8 mouse cellular contexts compared by ENCODE assay signal in the genomic region with DNA sequence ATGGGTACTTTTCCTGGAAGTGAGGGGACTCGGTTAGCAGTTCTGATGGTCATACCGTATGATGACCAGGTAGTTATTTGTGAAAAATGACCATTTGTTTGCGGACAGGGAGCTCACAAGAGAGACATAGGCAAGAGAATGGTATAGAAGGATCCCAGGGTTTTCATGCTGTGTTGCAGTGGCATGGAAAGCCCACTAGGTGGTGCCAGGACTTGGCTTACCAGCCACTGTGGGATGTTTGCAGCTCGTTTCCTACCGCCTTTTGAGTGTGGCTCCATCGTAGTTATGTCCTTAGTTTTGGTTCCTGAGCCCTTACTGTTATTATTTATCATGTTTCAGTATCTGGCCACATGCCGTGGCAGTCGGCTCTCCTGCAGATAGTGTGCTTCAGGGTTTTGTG. TPM values are rescaled to one million over a fixed set of nuclear protein-coding genes. Genes with fewer than 3 reads are reported as not detected.
DNase-seq lines count a peak whose midpoint lies in the region; ATAC-seq lines count a peak whose summit lies in the region.

No protein-coding gene starts in this region.

- no peaks in the 10 kb centered on the region for H3K27me3 ChIP-seq in hindbrain, embryonic 13.5 days
- H3K27me3 ChIP-seq in midbrain, embryonic 13.5 days, result no peaks in the 10 kb centered on the region
- H3K27me3 ChIP-seq in stomach, embryonic 14.5 days (ENCODE audit: control insufficient read depth, insufficient read depth, low read length), result no peaks in the 10 kb centered on the region

- peak; percentile 27 for DNase-seq in ovary, postnatal 10 days (ENCODE audit: low spot score)
- DNase-seq in ovary, adult 18-20 months (ENCODE audit: low spot score), result no peak
- peak; percentile 78 for DNase-seq in brain, adult 2 months (ENCODE audit: low read depth, low spot score)
- DNase-seq in left cerebral cortex, postnatal 10 days (ENCODE audit: extremely low spot score in 1 of 2, low spot score in 2 of 2), result peak; percentile 69 to 73

- intact Hi-C loops in left cerebral cortex, postnatal 10 days (cut with DNase I), result loop anchor here (5.0 kb wide), 1 partner anchor 292 kb away; no protein-coding TSS in a partner anchor

- ATAC-seq in erythroid progenitor cell, adult 5-6 weeks (replicated peaks; ENCODE audit: low FRiP score, poor library complexity, severe bottlenecking), result peak; percentile 82
- ATAC-seq in hindbrain, embryonic 13.5 days (ENCODE audit: low FRiP score), result peak; percentile 72; the same call in 1 of the 2 replicates
- peak; percentile 77 for ATAC-seq in midbrain, embryonic 13.5 days
- ATAC-seq in stomach, embryonic 14.5 days (ENCODE audit: insufficient number of reproducible peaks, insufficient read depth, low FRiP score, low read depth), result peak; percentile 46; the same call in 1 of the 2 replicates

- no peak overlapping the region for H3K4me2 ChIP-seq in hindbrain, embryonic 13.5 days
- H3K4me2 ChIP-seq in midbrain, embryonic 13.5 days (replicated peaks), result no peak overlapping the region
- H3K4me2 ChIP-seq in stomach, embryonic 14.5 days (replicated peaks; ENCODE audit: low read depth, low read length), result no peak overlapping the region

- no peak overlapping the region for H3K4me3 ChIP-seq in hindbrain, embryonic 13.5 days
- no peak overlapping the region for H3K4me3 ChIP-seq in midbrain, embryonic 13.5 days (replicated peaks)
- no peak overlapping the region for H3K4me3 ChIP-seq in stomach, embryonic 14.5 days (ENCODE audit: low read depth, low read length)

- H3K9ac ChIP-seq in hindbrain, embryonic 13.5 days, result no peak overlapping the region
- no peak overlapping the region for H3K9ac ChIP-seq in midbrain, embryonic 13.5 days (replicated peaks)
- H3K9ac ChIP-seq in stomach, embryonic 14.5 days (replicated peaks; ENCODE audit: low read depth, low read length), result no peak overlapping the region

- no peaks in the 10 kb centered on the region for H3K4me1 ChIP-seq in hindbrain, embryonic 13.5 days (replicated peaks)
- H3K4me1 ChIP-seq in midbrain, embryonic 13.5 days (replicated peaks), result no peaks in the 10 kb centered on the region
- H3K4me1 ChIP-seq in stomach, embryonic 14.5 days (ENCODE audit: control insufficient read depth, insufficient read depth, low read length), result no peaks in the 10 kb centered on the region

- 43% methylated on average over 8 of the region's 8 CpGs for WGBS in hindbrain, embryonic 13.5 days
- 53% methylated on average over 8 of the region's 8 CpGs for WGBS in midbrain, embryonic 13.5 days
- WGBS in stomach, embryonic 14.5 days, result 49% methylated on average over 8 of the region's 8 CpGs

- peaks cover 60% of the 10 kb centered on the region for H3K36me3 ChIP-seq in hindbrain, embryonic 13.5 days
- peaks cover 69% of the 10 kb centered on the region for H3K36me3 ChIP-seq in midbrain, embryonic 13.5 days
- peaks cover 48% of the 10 kb centered on the region for H3K36me3 ChIP-seq in stomach, embryonic 14.5 days (ENCODE audit: control insufficient read depth, insufficient read depth, low read length)

- no peaks in the 10 kb centered on the region for H3K9me3 ChIP-seq in hindbrain, embryonic 13.5 days
- H3K9me3 ChIP-seq in midbrain, embryonic 13.5 days, result no peaks in the 10 kb centered on the region
- no peaks in the 10 kb centered on the region for H3K9me3 ChIP-seq in stomach, embryonic 14.5 days (ENCODE audit: control insufficient read depth, low read depth, low read length)

- H3K27ac ChIP-seq in hindbrain, embryonic 13.5 days, result no peak overlapping the region
- H3K27ac ChIP-seq in midbrain, embryonic 13.5 days, result no peak overlapping the region
- no peak overlapping the region for H3K27ac ChIP-seq in stomach, embryonic 14.5 days (ENCODE audit: low read length)

RNA-seq across cellular contexts. Expression of a gene that starts 15.7 kb away (rescaled TPM):
- total RNA-seq in erythroid progenitor cell, adult 5-6 weeks (2015; ENCODE audit: low replicate concordance), result 1.7 and 5.8 TPM in 2 replicates
- total RNA-seq in erythroid progenitor cell, adult 5-6 weeks (2017; ENCODE audit: low replicate concordance), result 3.1 and 4.5 TPM in 2 replicates
- polyA plus RNA-seq in hindbrain, embryonic 13.5 days (2015; fragmentation: Nextera tagmentation; extraction: Ambion mirVana), result 48.4 and 51.2 TPM in 2 replicates
- total RNA-seq in left cerebral cortex, postnatal 10 days (2021), result 10 to 100 TPM; 26.5 to 26.7 TPM
- polyA plus RNA-seq in midbrain, embryonic 13.5 days (2015; fragmentation: Nextera tagmentation; extraction: Ambion mirVana), result 48.2 and 50.7 TPM in 2 replicates
- polyA plus RNA-seq in stomach, embryonic 14.5 days (2014; fragmentation: Nextera tagmentation; extraction: Ambion mirVana), result 29.0 and 31.1 TPM in 2 replicates

RNA-seq across cellular contexts. Expression of a gene that starts 58.5 kb away (rescaled TPM):
- total RNA-seq in erythroid progenitor cell, adult 5-6 weeks (2015; ENCODE audit: low replicate concordance), result not detected in 2 replicates
- total RNA-seq in erythroid progenitor cell, adult 5-6 weeks (2017; ENCODE audit: low replicate concordance), result 0.26 TPM in 1 of 2 replicates, not detected in the other
- polyA plus RNA-seq in hindbrain, embryonic 13.5 days (2015; fragmentation: Nextera tagmentation; extraction: Ambion mirVana), result 44.4 and 48.6 TPM in 2 replicates
- total RNA-seq in left cerebral cortex, postnatal 10 days (2021), result 10 to 100 TPM; 11.9 to 12.2 TPM
- polyA plus RNA-seq in midbrain, embryonic 13.5 days (2015; fragmentation: Nextera tagmentation; extraction: Ambion mirVana), result 58.7 and 66.2 TPM in 2 replicates
- 24.2 and 29.4 TPM in 2 replicates for polyA plus RNA-seq in stomach, embryonic 14.5 days (2014; fragmentation: Nextera tagmentation; extraction: Ambion mirVana)
